Mouse (Mus musculus) myocyte (in vitro differentiated cells): ENCODE measurements around the gene Olfr618. TPM values are rescaled to one million over a fixed set of nuclear protein-coding genes. Genes with fewer than 3 reads are reported as not detected.
"Not testable (repeated sequence)": the region's sequence is repeated elsewhere in the genome, so short reads cannot be mapped to it uniquely, and the experiment has no call there.

Experiments used
- H3K27me3 ChIP-seq: one replicate; pipeline ENCODE4 v1.6.1; 2011; ENCODE audit not compliant: control insufficient read depth, insufficient read depth, insufficient read length
- H3K36me3 ChIP-seq: one replicate; pipeline ENCODE4 v1.6.1; 2011; ENCODE audit not compliant: control insufficient read depth, insufficient read depth
- H3K4me2 ChIP-seq: one replicate; pipeline ENCODE4 v1.6.1; 2011; ENCODE audit warnings: low read depth, control low read depth
- H3K4me3 ChIP-seq: one replicate; pipeline ENCODE4 v1.5.1; 2011; ENCODE audit warnings: mild to moderate bottlenecking, control low read depth, moderate library complexity
- H3K79me2 ChIP-seq: one replicate; pipeline ENCODE4 v1.6.1; 2011; ENCODE audit not compliant: control insufficient read depth, insufficient read depth
- H3ac ChIP-seq: one replicate; pipeline ENCODE4 v1.6.1; 2011; ENCODE audit not compliant: control insufficient read depth, insufficient read length
- CEBPB ChIP-seq: IDR thresholded peaks from 2 replicates; pipeline ENCODE4 v1.6.1; 2011; ENCODE audit warnings: mild to moderate bottlenecking, moderate library complexity; ENCODE audit not compliant: poor library complexity, insufficient read depth, severe bottlenecking
- E2F4 ChIP-seq: IDR thresholded peaks from one replicate; pipeline ENCODE4 v1.6.1; 2011; ENCODE audit warnings: mild to moderate bottlenecking, control low read depth, moderate library complexity; ENCODE audit not compliant: insufficient read depth
- MAX ChIP-seq: IDR thresholded peaks from one replicate; pipeline ENCODE4 v1.6.1; 2011; ENCODE audit warnings: low read depth, mild to moderate bottlenecking, control low read depth
- MYOD1 ChIP-seq, 3 experiments: IDR thresholded peaks; one replicate each; pipeline ENCODE4 v1.6.1; 2011; ENCODE audit warnings: control low read depth in 2 of 3, low read depth in 2 of 3, mild to moderate bottlenecking in 2 of 3, moderate library complexity in 1 of 3; ENCODE audit not compliant: insufficient read length in 2 of 3, control insufficient read depth in 1 of 3
- MYOG ChIP-seq, 3 experiments: IDR thresholded peaks; one replicate each; pipeline ENCODE4 v1.6.1; 2011; ENCODE audit warnings: control low read depth in 2 of 3, low read depth in 2 of 3, mild to moderate bottlenecking in 2 of 3; ENCODE audit not compliant: insufficient read length in 2 of 3, control insufficient read depth in 1 of 3, insufficient read depth in 1 of 3
- POLR2A ChIP-seq: IDR thresholded peaks from one replicate; pipeline ENCODE4 v1.6.1; 2011; ENCODE audit warnings: low read depth, mild to moderate bottlenecking, control low read depth, moderate library complexity; ENCODE audit not compliant: insufficient read length
- POLR2AphosphoS2 ChIP-seq: IDR thresholded peaks from one replicate; pipeline ENCODE4 v1.6.1; 2011; ENCODE audit warnings: low read depth, control low read depth; ENCODE audit not compliant: insufficient read length
- REST ChIP-seq: IDR thresholded peaks from one replicate; pipeline ENCODE4 v1.6.1; 2011; ENCODE audit warnings: mild to moderate bottlenecking, control low read depth, moderate library complexity; ENCODE audit not compliant: insufficient read depth, insufficient read length
- SRF ChIP-seq: IDR thresholded peaks from one replicate; pipeline ENCODE4 v1.6.1; 2011; ENCODE audit warnings: low read depth; ENCODE audit not compliant: control insufficient read depth, insufficient read length
- TCF12 ChIP-seq: IDR thresholded peaks from one replicate; pipeline ENCODE4 v1.6.1; 2011; ENCODE audit warnings: mild to moderate bottlenecking, control low read depth; ENCODE audit not compliant: poor library complexity, insufficient read depth, severe bottlenecking
- TCF3 ChIP-seq: IDR thresholded peaks from one replicate; pipeline ENCODE4 v1.6.1; 2011; ENCODE audit warnings: low read depth, control low read depth; ENCODE audit not compliant: insufficient read length
- USF1 ChIP-seq: IDR thresholded peaks from one replicate; pipeline ENCODE4 v1.6.1; 2011; ENCODE audit warnings: low read depth, mild to moderate bottlenecking, control low read depth, moderate library complexity
- polyA plus RNA-seq: library from polyadenylated mRNA; unstranded; fragments of >200 nt; fragmentation: generic; extraction: Trizol; gene quantifications from one replicate; pipeline ENCODE4 v1.2.1, GENCODE M21; 2012; ENCODE audit warnings: missing spikeins

The Olfr618 gene
- polyA plus RNA-seq, result not detected

DNA sequence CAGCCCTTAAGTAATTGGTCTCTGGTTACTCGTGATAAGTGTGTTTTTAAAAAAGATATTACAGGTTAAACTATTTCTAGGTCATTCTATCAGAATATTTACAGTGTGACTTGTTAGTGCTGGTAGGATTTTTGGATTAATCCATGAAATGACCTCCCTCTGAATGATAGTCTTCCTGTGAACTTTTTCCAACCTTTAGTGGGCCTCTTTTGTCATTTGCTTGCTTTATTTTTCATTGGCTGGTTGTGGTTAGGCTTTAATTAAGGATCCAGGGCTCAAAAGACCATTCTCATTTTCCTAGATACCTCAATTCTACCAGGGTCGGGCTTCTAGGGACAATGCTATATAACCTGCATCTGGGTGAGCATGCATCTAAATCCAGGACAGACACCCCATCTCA lies at the start of gene Olfr618:
TSS of gene Olfr618 (plus strand) at position 301 of the 400 bp plus-strand sequence.
- no peak for TF ChIP-seq MYOD1 (IDR thresholded peaks at IDR 0.05; ENCODE audit: control insufficient read depth in 1 of 3, insufficient read length in 2 of 3, low read depth in 2 of 3)
- no peak for TF ChIP-seq TCF3
- TF ChIP-seq REST, result no peak
- no peak for TF ChIP-seq TCF12
- no peak for TF ChIP-seq MYOG (IDR thresholded peaks at IDR 0.05; ENCODE audit: control insufficient read depth in 1 of 3, insufficient read depth in 1 of 3, insufficient read length in 2 of 3, low read depth in 2 of 3)
- no peak for TF ChIP-seq POLR2A
- no peak for TF ChIP-seq CEBPB
- no peak for TF ChIP-seq E2F4
- no peak for TF ChIP-seq SRF
- TF ChIP-seq MAX, result no peak
- no peak for TF ChIP-seq USF1
- TF ChIP-seq POLR2AphosphoS2, result no peak
- Histone ChIP-seq H3K4me3 (no peak within 1 kb of the TSS), H3K4me2 (no peak within 1 kb of the TSS), H3K27me3 (no peaks in the 10 kb centered on the region), H3K36me3 (no peaks in the 10 kb centered on the region), H3K79me2 (no peaks in the 10 kb centered on the region), H3ac (no peak within 1 kb of the TSS)

DNA sequence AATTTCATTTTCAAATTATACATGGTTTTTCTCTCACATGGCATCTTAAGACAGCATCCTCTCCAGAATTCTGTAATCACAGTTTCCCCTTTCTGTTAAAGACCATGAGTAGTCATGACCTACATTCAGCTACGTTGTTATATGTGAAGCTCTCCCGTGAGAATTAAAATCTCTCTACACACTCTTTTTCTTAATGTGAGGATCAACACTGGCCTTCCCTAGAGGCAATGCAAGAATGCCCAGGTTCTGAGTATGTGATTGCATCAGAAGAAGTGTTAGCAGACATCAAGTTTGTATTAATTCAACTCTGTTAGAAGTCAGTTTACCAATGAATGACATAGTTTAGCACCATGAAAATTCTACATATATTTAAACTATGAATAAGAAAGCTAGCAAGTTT lies 47.3 kb upstream of the Olfr618 start, which contains the start of gene Olfr612:
TSS of gene Olfr612 (minus strand) at position 101 of the 400 bp plus-strand sequence.
- H3K4me2 ChIP-seq, H3K27me3 ChIP-seq, H3ac ChIP-seq, H3K4me3 ChIP-seq, H3K79me2 ChIP-seq, H3K36me3 ChIP-seq: not testable (repeated sequence)

DNA sequence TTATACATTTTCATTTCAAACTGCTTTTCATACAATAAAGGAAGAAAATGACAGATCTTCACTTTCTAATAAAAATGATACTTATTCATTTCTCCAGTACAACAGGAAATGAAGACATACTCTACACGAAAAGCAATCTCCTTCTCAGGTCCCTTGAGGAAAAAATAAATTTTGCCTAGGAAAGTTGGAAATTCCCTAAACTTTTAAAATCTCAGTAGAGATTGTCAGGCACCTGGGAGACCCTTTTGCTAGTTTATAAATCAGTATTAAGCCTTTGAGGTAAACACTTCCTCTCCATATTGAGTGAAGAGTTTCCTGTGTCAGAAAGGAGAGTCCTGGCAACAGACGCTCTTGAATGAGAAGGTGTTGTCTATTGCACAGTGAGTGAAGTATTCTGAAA lies 42.1 kb upstream of the Olfr618 start, which contains the start of gene Olfr613:
TSS of gene Olfr613 (plus strand) at position 301 of the 400 bp plus-strand sequence.
- H3K36me3 ChIP-seq, result no peaks in the 10 kb centered on the region
- no peak within 1 kb of the TSS for H3K4me2 ChIP-seq
- no peaks in the 10 kb centered on the region for H3K79me2 ChIP-seq
- TF ChIP-seq TCF12 (no peak), MYOD1 (IDR thresholded peaks at IDR 0.05; ENCODE audit: control insufficient read depth in 1 of 3, insufficient read length in 2 of 3, low read depth in 2 of 3) (no peak), MYOG (IDR thresholded peaks at IDR 0.05; ENCODE audit: control insufficient read depth in 1 of 3, insufficient read depth in 1 of 3, insufficient read length in 2 of 3, low read depth in 2 of 3) (no peak), SRF (no peak), POLR2AphosphoS2 (no peak), TCF3 (no peak)
- no peaks in the 10 kb centered on the region for H3K27me3 ChIP-seq
- no peak within 1 kb of the TSS for H3K4me3 ChIP-seq
- H3ac ChIP-seq, result no peak within 1 kb of the TSS

DNA sequence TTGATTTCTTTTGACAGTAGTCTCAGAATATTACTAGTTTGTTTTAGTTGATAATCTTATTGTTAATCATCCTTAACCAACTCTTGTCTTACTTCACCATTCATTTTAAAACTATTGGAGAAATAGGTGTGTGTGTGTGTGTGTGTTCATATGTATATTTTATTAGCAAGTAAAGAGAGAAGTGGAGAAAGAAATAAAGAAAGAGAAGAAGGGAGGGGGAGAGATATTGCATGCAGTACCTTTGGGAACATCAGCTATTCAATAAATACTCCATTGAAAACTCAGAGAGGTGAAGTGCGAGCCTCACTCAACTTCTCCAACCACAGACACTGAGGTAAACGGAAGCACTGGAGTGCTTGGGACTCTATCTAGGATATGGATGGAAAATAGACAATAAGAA lies 34.1 kb upstream of the Olfr618 start, which contains the start of gene Olfr615:
TSS of gene Olfr615 (plus strand) at position 301 of the 400 bp plus-strand sequence.
- Histone ChIP-seq H3K27me3 (no peaks in the 10 kb centered on the region), H3K4me3 (no peak within 1 kb of the TSS), H3K79me2 (no peaks in the 10 kb centered on the region), H3K4me2 (no peak within 1 kb of the TSS), H3ac (no peak within 1 kb of the TSS), H3K36me3 (no peaks in the 10 kb centered on the region)
- no peak for TF ChIP-seq TCF12
- TF ChIP-seq POLR2A, result no peak
- no peak for TF ChIP-seq SRF
- TF ChIP-seq CEBPB, result no peak
- TF ChIP-seq MYOG (IDR thresholded peaks at IDR 0.05; ENCODE audit: control insufficient read depth in 1 of 3, insufficient read depth in 1 of 3, insufficient read length in 2 of 3, low read depth in 2 of 3), result no peak
- no peak for TF ChIP-seq USF1
- TF ChIP-seq MYOD1 (IDR thresholded peaks at IDR 0.05; ENCODE audit: control insufficient read depth in 1 of 3, insufficient read length in 2 of 3, low read depth in 2 of 3), result no peak
- no peak for TF ChIP-seq MAX
- no peak for TF ChIP-seq REST
- TF ChIP-seq TCF3, result no peak
- TF ChIP-seq E2F4, result no peak

DNA sequence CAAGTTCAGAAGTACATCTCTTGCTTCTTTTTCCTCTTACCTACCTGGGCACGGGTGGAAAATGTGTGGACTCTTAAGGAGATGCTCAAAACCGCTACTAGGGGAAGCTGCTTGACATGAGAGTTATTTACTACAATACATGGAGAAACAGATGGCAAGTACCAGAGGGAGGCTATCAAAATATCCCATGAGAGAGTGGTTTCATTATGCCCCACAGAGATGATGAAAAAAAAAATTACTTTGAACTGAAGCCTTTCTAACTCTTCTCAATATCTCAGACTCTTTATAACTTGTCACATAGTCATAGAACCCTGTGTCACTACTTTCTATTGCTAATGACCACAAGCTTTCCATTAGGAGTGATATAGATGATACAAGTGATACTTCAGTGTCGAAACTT lies 20.9 kb upstream of the Olfr618 start, which contains the start of gene Olfr616:
TSS of gene Olfr616 (minus strand) at position 101 of the 400 bp plus-strand sequence.
- Histone ChIP-seq H3K4me3 (no peak within 1 kb of the TSS), H3K4me2 (no peak within 1 kb of the TSS), H3ac (no peak within 1 kb of the TSS), H3K27me3 (no peaks in the 10 kb centered on the region), H3K36me3 (no peaks in the 10 kb centered on the region), H3K79me2 (no peaks in the 10 kb centered on the region)
- TF ChIP-seq CEBPB, result no peak
- no peak for TF ChIP-seq MYOD1 (IDR thresholded peaks at IDR 0.05; ENCODE audit: control insufficient read depth in 1 of 3, insufficient read length in 2 of 3, low read depth in 2 of 3)
- no peak for TF ChIP-seq POLR2AphosphoS2
- no peak for TF ChIP-seq TCF3
- TF ChIP-seq SRF, result no peak
- TF ChIP-seq POLR2A, result no peak
- no peak for TF ChIP-seq USF1
- no peak for TF ChIP-seq MYOG (IDR thresholded peaks at IDR 0.05; ENCODE audit: control insufficient read depth in 1 of 3, insufficient read depth in 1 of 3, insufficient read length in 2 of 3, low read depth in 2 of 3)
- no peak for TF ChIP-seq MAX
- no peak for TF ChIP-seq E2F4
- TF ChIP-seq REST, result no peak
- no peak for TF ChIP-seq TCF12
